Mouse (Mus musculus): ENCODE results near the gene Pkn2. TPM values are rescaled to one million over a fixed set of nuclear protein-coding genes. Genes with fewer than 3 reads are reported as not detected.

The Pkn2 gene
- polyA plus RNA-seq (2016; fragmentation: Nextera tagmentation; extraction: Ambion mirVana): 50.7 and 57.5 TPM in 2 replicates

- under 1% methylated on average over 79 of the region's 84 CpGs for WGBS
Observed at GRCm38 (mm10) chr3:142881872-142882623, at the start of gene Pkn2. Pkn2 (minus strand) TSS chr3:142882004.

GRCm38 (mm10) chr3:142929906-142930305, 48.1 kb upstream of the Pkn2 start:
- Histone ChIP-seq H3K36me3 (replicated peaks) (no peaks in the 10 kb centered on the region), H3K4me3 (no peak overlapping the region), H3K9me3 (no peaks in the 10 kb centered on the region), H3K27me3 (ENCODE audit: poor library complexity, severe bottlenecking) (no peaks in the 10 kb centered on the region), H3K4me1 (no peaks in the 10 kb centered on the region), H3K27ac (no peak overlapping the region)
- DNase-seq (ENCODE audit: extremely low spot score, low spot score): no peak
- 86% methylated on average over 2 of the region's 2 CpGs for WGBS

More at GRCm38 (mm10) chr3:142881872-142882623, at the start of gene Pkn2:
- peak; percentile 95 for DNase-seq (ENCODE audit: extremely low spot score, low spot score)
- Histone ChIP-seq H3K4me3 (peak within 1 kb of the TSS; percentile 99), H3K36me3 (replicated peaks) (no peaks in the 10 kb centered on the region), H3K27ac (peak within 1 kb of the TSS; percentile 98), H3K4me1 (peaks cover 19% of the 10 kb centered on the region), H3K27me3 (ENCODE audit: poor library complexity, severe bottlenecking) (no peaks in the 10 kb centered on the region), H3K9me3 (no peaks in the 10 kb centered on the region)

GRCm38 (mm10) chr3:142927311-142927710, 45.5 kb upstream of the Pkn2 start:
- Histone ChIP-seq H3K9me3 (no peaks in the 10 kb centered on the region), H3K36me3 (replicated peaks) (no peaks in the 10 kb centered on the region), H3K4me1 (no peaks in the 10 kb centered on the region), H3K4me3 (no peak overlapping the region), H3K27me3 (ENCODE audit: poor library complexity, severe bottlenecking) (no peaks in the 10 kb centered on the region), H3K27ac (no peak overlapping the region)
- 90% methylated on average over 3 of the region's 3 CpGs for WGBS
- DNase-seq (ENCODE audit: extremely low spot score, low spot score): no peak

GRCm38 (mm10) chr3:142924831-142925348, 43.1 kb upstream of the Pkn2 start:
- Histone ChIP-seq H3K4me1 (no peaks in the 10 kb centered on the region), H3K36me3 (replicated peaks) (no peaks in the 10 kb centered on the region), H3K27ac (no peak overlapping the region), H3K4me3 (no peak overlapping the region), H3K9me3 (no peaks in the 10 kb centered on the region), H3K27me3 (ENCODE audit: poor library complexity, severe bottlenecking) (no peaks in the 10 kb centered on the region)
- no peak for DNase-seq (ENCODE audit: extremely low spot score, low spot score)
- WGBS: 88% methylated on average over 2 of the region's 2 CpGs

GRCm38 (mm10) chr3:142919070-142919469, 37.3 kb upstream of the Pkn2 start:
- no peaks in the 10 kb centered on the region for H3K4me1 ChIP-seq
- H3K27me3 ChIP-seq (ENCODE audit: poor library complexity, severe bottlenecking): no peaks in the 10 kb centered on the region
- H3K4me3 ChIP-seq: no peak overlapping the region
- H3K27ac ChIP-seq: no peak overlapping the region
- H3K9me3 ChIP-seq: no peaks in the 10 kb centered on the region
- 87% methylated on average over 3 of the region's 3 CpGs for WGBS
- no peaks in the 10 kb centered on the region for H3K36me3 ChIP-seq (replicated peaks)
- DNase-seq (ENCODE audit: extremely low spot score, low spot score): no peak

GRCm38 (mm10) chr3:142917760-142918439, 36.1 kb upstream of the Pkn2 start:
- no peak overlapping the region for H3K4me3 ChIP-seq
- H3K36me3 ChIP-seq (replicated peaks): no peaks in the 10 kb centered on the region
- 79% methylated on average over 4 of the region's 4 CpGs for WGBS
- no peaks in the 10 kb centered on the region for H3K9me3 ChIP-seq
- no peaks in the 10 kb centered on the region for H3K4me1 ChIP-seq
- no peak for DNase-seq (ENCODE audit: extremely low spot score, low spot score)
- H3K27ac ChIP-seq: no peak overlapping the region
- H3K27me3 ChIP-seq (ENCODE audit: poor library complexity, severe bottlenecking): no peaks in the 10 kb centered on the region

- WGBS: 90% methylated on average over 4 of the region's 4 CpGs
- Histone ChIP-seq H3K9me3 (no peaks in the 10 kb centered on the region), H3K4me1 (no peaks in the 10 kb centered on the region), H3K36me3 (replicated peaks) (no peaks in the 10 kb centered on the region), H3K27me3 (ENCODE audit: poor library complexity, severe bottlenecking) (no peaks in the 10 kb centered on the region), H3K4me3 (no peak overlapping the region), H3K27ac (no peak overlapping the region)
- DNase-seq (ENCODE audit: extremely low spot score, low spot score): no peak
Observed at GRCm38 (mm10) chr3:142917171-142917570, 35.4 kb upstream of the Pkn2 start.

GRCm38 (mm10) chr3:142913295-142913694, 31.5 kb upstream of the Pkn2 start:
- 76% methylated on average over 1 of the region's 1 CpGs for WGBS
- H3K27ac ChIP-seq: no peak overlapping the region
- DNase-seq (ENCODE audit: extremely low spot score, low spot score): no peak
- no peaks in the 10 kb centered on the region for H3K9me3 ChIP-seq
- H3K4me3 ChIP-seq: no peak overlapping the region
- no peaks in the 10 kb centered on the region for H3K36me3 ChIP-seq (replicated peaks)
- no peaks in the 10 kb centered on the region for H3K4me1 ChIP-seq
- no peaks in the 10 kb centered on the region for H3K27me3 ChIP-seq (ENCODE audit: poor library complexity, severe bottlenecking)

- Histone ChIP-seq H3K9me3 (no peaks in the 10 kb centered on the region), H3K36me3 (replicated peaks) (no peaks in the 10 kb centered on the region), H3K4me3 (no peak overlapping the region), H3K27ac (no peak overlapping the region), H3K27me3 (ENCODE audit: poor library complexity, severe bottlenecking) (no peaks in the 10 kb centered on the region), H3K4me1 (no peaks in the 10 kb centered on the region)
- DNase-seq (ENCODE audit: extremely low spot score, low spot score): no peak
- WGBS: 87% methylated on average over 2 of the region's 2 CpGs
Observed at GRCm38 (mm10) chr3:142899683-142900082, 17.9 kb upstream of the Pkn2 start.

GRCm38 (mm10) chr3:142898949-142899396, 17.2 kb upstream of the Pkn2 start:
- WGBS: 90% methylated on average over 8 of the region's 8 CpGs
- Histone ChIP-seq H3K27ac (no peak overlapping the region), H3K4me3 (no peak overlapping the region), H3K4me1 (no peaks in the 10 kb centered on the region), H3K36me3 (replicated peaks) (no peaks in the 10 kb centered on the region), H3K9me3 (no peaks in the 10 kb centered on the region), H3K27me3 (ENCODE audit: poor library complexity, severe bottlenecking) (no peaks in the 10 kb centered on the region)
- DNase-seq (ENCODE audit: extremely low spot score, low spot score): no peak

- no peaks in the 10 kb centered on the region for H3K36me3 ChIP-seq (replicated peaks)
- H3K4me3 ChIP-seq: no peak overlapping the region
- no peak for DNase-seq (ENCODE audit: extremely low spot score, low spot score)
- H3K9me3 ChIP-seq: no peaks in the 10 kb centered on the region
- no peak overlapping the region for H3K27ac ChIP-seq
- H3K27me3 ChIP-seq (ENCODE audit: poor library complexity, severe bottlenecking): no peaks in the 10 kb centered on the region
- no peaks in the 10 kb centered on the region for H3K4me1 ChIP-seq
- 91% methylated on average over 3 of the region's 3 CpGs for WGBS
Observed at GRCm38 (mm10) chr3:142890442-142890841, 8.6 kb upstream of the Pkn2 start.

GRCm38 (mm10) chr3:142886963-142887362, 5.2 kb upstream of the Pkn2 start:
- Histone ChIP-seq H3K27me3 (ENCODE audit: poor library complexity, severe bottlenecking) (no peaks in the 10 kb centered on the region), H3K9me3 (no peaks in the 10 kb centered on the region), H3K4me1 (peaks cover 10% of the 10 kb centered on the region), H3K36me3 (replicated peaks) (no peaks in the 10 kb centered on the region), H3K4me3 (no peak overlapping the region), H3K27ac (no peak overlapping the region)
- 86% methylated on average over 3 of the region's 3 CpGs for WGBS
- no peak for DNase-seq (ENCODE audit: extremely low spot score, low spot score)

GRCm38 (mm10) chr3:142884594-142884993, 2.8 kb upstream of the Pkn2 start:
- DNase-seq (ENCODE audit: extremely low spot score, low spot score): no peak
- Histone ChIP-seq H3K4me3 (no peak overlapping the region), H3K36me3 (replicated peaks) (no peaks in the 10 kb centered on the region), H3K27me3 (ENCODE audit: poor library complexity, severe bottlenecking) (no peaks in the 10 kb centered on the region), H3K9me3 (no peaks in the 10 kb centered on the region), H3K4me1 (peaks cover 19% of the 10 kb centered on the region), H3K27ac (no peak overlapping the region)
